Mouse (Mus musculus): ENCODE data around the gene Tbce. TPM values are rescaled to one million over a fixed set of nuclear protein-coding genes. Genes with fewer than 3 reads are reported as not detected.
A peak's percentile ranks its signal among the peaks of the same experiment; 100 is the strongest.
"Not testable (repeated sequence)": the region's sequence is repeated elsewhere in the genome, so short reads cannot be mapped to it uniquely, and the experiment has no call there.

Gene Tbce
- polyA plus RNA-seq, 1 experiment from 2014 or later = 58.9 TPM

- not testable (repeated sequence) for DNase-seq (ENCODE audit: low spot score)
Observed at GRCm38 (mm10) chr13:14035352-14035751, 4.1 kb downstream of the Tbce start.

GRCm38 (mm10) chr13:14034073-14034348 lies 5.4 kb downstream of the Tbce start:
- no peak for DNase-seq (ENCODE audit: low spot score)

- no peak for DNase-seq (ENCODE audit: low spot score)
Observed at GRCm38 (mm10) chr13:14033309-14034072, 5.9 kb downstream of the Tbce start.

GRCm38 (mm10) chr13:14026154-14026820 lies 13.2 kb downstream of the Tbce start:
- DNase-seq (ENCODE audit: low spot score) = no peak

GRCm38 (mm10) chr13:14025554-14025953 lies 13.9 kb downstream of the Tbce start:
- DNase-seq (ENCODE audit: low spot score) = no peak

- DNase-seq (ENCODE audit: low spot score) = not testable (repeated sequence)
Observed at GRCm38 (mm10) chr13:14021417-14021816, 18.0 kb downstream of the Tbce start.

- no peak for DNase-seq (ENCODE audit: low spot score)
Observed at GRCm38 (mm10) chr13:14018852-14019251, 20.6 kb downstream of the Tbce start.

- DNase-seq (ENCODE audit: low spot score) = no peak
Observed at GRCm38 (mm10) chr13:14018283-14018682, 21.2 kb downstream of the Tbce start.

- no peak for DNase-seq (ENCODE audit: low spot score)
Observed at GRCm38 (mm10) chr13:14015609-14016008, 23.8 kb downstream of the Tbce start.

- DNase-seq (ENCODE audit: low spot score) = no peak
Observed at GRCm38 (mm10) chr13:14014540-14014939, 24.9 kb downstream of the Tbce start.

GRCm38 (mm10) chr13:14014001-14014400 lies 25.4 kb downstream of the Tbce start:
- no peak for DNase-seq (ENCODE audit: low spot score)

GRCm38 (mm10) chr13:14011454-14011995 lies 27.9 kb downstream of the Tbce start:
- peak; percentile 3 for DNase-seq (ENCODE audit: low spot score)

GRCm38 (mm10) chr13:14006056-14006455 lies 33.4 kb downstream of the Tbce start:
- no peak for DNase-seq (ENCODE audit: low spot score)

- DNase-seq (ENCODE audit: low spot score) = no peak
Observed at GRCm38 (mm10) chr13:14004999-14005398, 34.4 kb downstream of the Tbce start.

GRCm38 (mm10) chr13:14004086-14004485 lies 35.4 kb downstream of the Tbce start:
- DNase-seq (ENCODE audit: low spot score) = no peak

GRCm38 (mm10) chr13:14002706-14003105 lies 36.7 kb downstream of the Tbce start:
- no peak for DNase-seq (ENCODE audit: low spot score)

GRCm38 (mm10) chr13:13997476-13997875 lies 42.0 kb downstream of the Tbce start:
- DNase-seq (ENCODE audit: low spot score) = no peak

- no peak for DNase-seq (ENCODE audit: low spot score)
Observed at GRCm38 (mm10) chr13:13995046-13995445, 44.4 kb downstream of the Tbce start.

- DNase-seq (ENCODE audit: low spot score) = no peak
Observed at GRCm38 (mm10) chr13:13993041-13993440, 46.4 kb downstream of the Tbce start.

- DNase-seq (ENCODE audit: low spot score) = no peak
Observed at GRCm38 (mm10) chr13:13990391-13990790, 49.0 kb downstream of the Tbce start.

- DNase-seq (ENCODE audit: low spot score) = no peak
Observed at GRCm38 (mm10) chr13:13989135-13989534, 50.3 kb downstream of the Tbce start.

- DNase-seq (ENCODE audit: low spot score) = no peak
Observed at GRCm38 (mm10) chr13:13983523-13983922, 55.9 kb downstream of the Tbce start.

GRCm38 (mm10) chr13:13981842-13982241 lies 57.6 kb downstream of the Tbce start:
- DNase-seq (ENCODE audit: low spot score) = not testable (repeated sequence)
